26 mouse cellular contexts compared by ENCODE assay signal in the genomic region with DNA sequence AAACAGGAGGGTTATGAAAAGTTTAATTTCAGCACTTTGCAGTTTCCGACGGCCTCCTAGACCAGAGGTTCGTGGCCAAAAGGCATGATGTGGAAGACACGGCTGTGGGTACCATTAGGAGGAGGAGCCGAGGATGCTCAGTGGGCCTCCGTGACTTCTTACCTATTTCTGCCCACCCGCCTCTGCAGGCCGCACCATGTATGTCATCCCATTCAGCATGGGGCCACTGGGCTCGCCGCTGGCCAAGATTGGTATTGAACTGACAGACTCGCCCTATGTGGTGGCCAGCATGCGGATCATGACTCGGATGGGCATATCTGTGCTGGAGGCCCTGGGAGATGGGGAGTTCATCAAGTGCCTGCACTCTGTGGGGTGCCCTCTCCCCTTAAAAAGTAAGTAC. TPM values are rescaled to one million over a fixed set of nuclear protein-coding genes. Genes with fewer than 3 reads are reported as not detected.
"Had no signal": no experiment of that assay in that cellular context is flagged by ENCODE, and none has a peak within 500 bp of the region (broad histone marks: within the 10 kb centered on the region; RNA-seq: fewer than 3 reads in every experiment).

No protein-coding gene starts in this region.

- H3K27me3 ChIP-seq: limb, embryonic 13.5 days; liver, embryonic 15.5 days had no signal

- ATAC-seq: hindbrain, postnatal 0 days; inflammation-experienced regulatory T-cells, adult 6 months had no signal

- H3K27ac ChIP-seq: hindbrain, postnatal 0 days; left cerebral cortex, adult 2 months; limb, embryonic 13.5 days; liver, embryonic 15.5 days; stomach, postnatal 0 days had no signal

- H3K9me3 ChIP-seq: limb, embryonic 13.5 days; liver, embryonic 15.5 days had no signal

- DNase-seq: kidney, postnatal 10 days; layer of hippocampus, postnatal 36 days; left cerebral cortex, postnatal 4 days; liver; lung, adult 2 months; lung, postnatal 14 days; lung, postnatal 4 days; midbrain, embryonic 14.5 days; thymus, adult 2 months; thymus, postnatal 14 days; thymus, postnatal 4 days had no signal

- H3K4me2 ChIP-seq: limb, embryonic 13.5 days; liver, embryonic 15.5 days; midbrain, embryonic 11.5 days had no signal

- H3K9ac ChIP-seq: limb, embryonic 13.5 days; liver, embryonic 15.5 days had no signal

- H3K4me3 ChIP-seq: left cerebral cortex, adult 2 months; limb, embryonic 13.5 days; liver, embryonic 15.5 days had no signal

- H3K36me3 ChIP-seq: limb, embryonic 13.5 days; liver, embryonic 15.5 days had no signal

RNA-seq across cellular contexts. Expression of gene Pck1, which starts 1.7 kb away (rescaled TPM):
- total RNA-seq: layer of hippocampus, postnatal 10 days; layer of hippocampus, postnatal 36 days; left cerebral cortex, postnatal 10 days; left cerebral cortex, postnatal 4 days; megakaryocyte progenitor cell, adult 5-6 weeks; megakaryocyte-erythroid progenitor cell, adult 5-6 weeks; midbrain, postnatal 0 days had no signal
- polyA plus RNA-seq: hindbrain, postnatal 0 days; inflammation-experienced regulatory T-cells, adult 6 months; limb, embryonic 13.5 days; lung, embryonic 16.5 days; midbrain, embryonic 11.5 days; midbrain, embryonic 14.5 days; neural tube, embryonic 11.5 days had no signal

RNA-seq across cellular contexts. Expression of gene Ctcfl, which starts 35.2 kb away (rescaled TPM):
- total RNA-seq: hindbrain, postnatal 0 days; layer of hippocampus, adult 8-10 months; layer of hippocampus, postnatal 10 days; layer of hippocampus, postnatal 36 days; left cerebral cortex, postnatal 10 days; left cerebral cortex, postnatal 4 days; megakaryocyte progenitor cell, adult 5-6 weeks; megakaryocyte-erythroid progenitor cell, adult 5-6 weeks; midbrain, postnatal 0 days had no signal
- polyA plus RNA-seq: hindbrain, postnatal 0 days; inflammation-experienced regulatory T-cells, adult 6 months; lung, adult 2 months; midbrain, embryonic 14.5 days; midbrain, postnatal 0 days; neural tube, embryonic 11.5 days; stomach, postnatal 0 days had no signal
